Mouse (Mus musculus) cerebellum, postnatal 36 days (tissue): ENCODE data around the gene Kcnc1.
A peak's percentile ranks its signal among the peaks of the same experiment; 100 is the strongest.

ENCODE experiments used
- DNase-seq, 2 experiments: peaks; one replicate each; pipeline ENCODE4 v3.0.0; 2021 to 2022; ENCODE audit warnings: mixed read lengths in 2 of 2

Kcnc1 gene

DNA sequence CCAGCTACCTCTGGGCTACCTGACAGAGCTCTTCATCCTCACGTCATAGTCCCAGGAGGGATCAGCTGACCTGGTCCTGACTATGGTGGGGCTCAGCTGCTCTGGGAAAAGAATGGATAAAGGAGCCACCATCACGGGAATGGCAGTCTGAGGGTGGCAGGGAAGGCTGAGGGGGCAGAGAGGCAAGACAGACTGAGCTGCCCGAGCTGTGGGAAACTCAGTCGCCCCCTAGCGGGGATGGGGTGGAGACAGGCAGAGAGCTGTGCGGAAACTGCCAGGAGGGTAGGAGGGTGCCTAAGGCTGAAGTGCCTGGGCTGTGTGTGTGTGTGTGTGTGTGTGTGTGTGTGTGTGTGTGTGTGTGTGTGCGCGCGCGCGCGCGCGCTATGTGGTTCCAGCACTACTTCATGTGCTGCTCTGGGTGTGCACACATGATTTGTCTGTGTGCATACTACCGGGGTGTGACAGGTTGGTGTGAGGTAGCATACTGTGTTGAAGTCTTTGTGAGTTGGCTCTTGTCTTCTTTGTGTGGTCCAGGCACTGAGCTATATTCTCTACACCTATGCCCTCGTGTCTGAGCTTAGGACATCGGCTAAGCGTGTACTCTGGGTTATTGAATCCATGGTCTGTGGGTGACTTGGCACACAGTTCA, 26.6 kb downstream of the Kcnc1 start:
- DNase-seq, result peak; percentile 83 to 87

DNA sequence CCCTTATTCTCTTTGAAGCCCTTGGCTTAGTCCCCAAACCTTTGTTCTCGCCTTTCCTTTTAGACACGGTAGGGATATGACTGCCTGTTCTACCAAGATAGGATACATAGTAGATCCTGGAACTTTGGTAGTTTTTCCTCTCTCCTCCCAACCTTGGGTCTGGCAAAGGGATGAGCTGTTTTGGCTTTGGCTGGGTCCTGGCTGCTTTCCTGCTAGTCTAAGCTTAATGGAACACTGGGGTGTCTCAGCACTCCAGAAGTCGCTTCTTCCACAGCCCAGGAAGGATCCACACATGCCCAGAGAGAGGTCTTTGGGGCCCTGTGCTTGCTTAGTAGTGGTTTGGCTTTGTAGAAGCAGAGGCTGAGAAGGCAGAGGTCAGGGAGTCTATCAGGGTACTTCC, 27.7 kb downstream of the Kcnc1 start:
- peak; percentile 63 to 67 for DNase-seq

DNA sequence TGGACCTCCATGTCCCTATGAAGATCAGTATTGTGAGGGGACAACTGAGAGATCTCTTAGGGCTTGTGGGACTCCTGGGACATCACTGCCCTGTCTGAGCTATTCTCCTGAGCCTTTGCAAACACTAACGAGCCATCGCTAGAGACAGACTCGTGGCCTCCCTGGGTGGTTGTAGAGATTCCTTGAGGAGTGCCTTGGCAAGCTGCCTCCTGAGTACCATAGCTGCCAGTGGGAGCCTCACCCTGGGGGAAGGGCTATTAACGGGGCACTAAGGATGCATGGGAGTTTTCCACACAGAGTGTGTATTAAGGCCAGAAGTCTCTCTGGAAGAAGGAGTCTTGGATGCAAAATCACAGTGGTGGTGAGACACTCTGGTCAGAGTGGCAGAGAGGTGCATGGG, 28.7 kb downstream of the Kcnc1 start:
- DNase-seq, result peak; percentile 45 to 47

DNA sequence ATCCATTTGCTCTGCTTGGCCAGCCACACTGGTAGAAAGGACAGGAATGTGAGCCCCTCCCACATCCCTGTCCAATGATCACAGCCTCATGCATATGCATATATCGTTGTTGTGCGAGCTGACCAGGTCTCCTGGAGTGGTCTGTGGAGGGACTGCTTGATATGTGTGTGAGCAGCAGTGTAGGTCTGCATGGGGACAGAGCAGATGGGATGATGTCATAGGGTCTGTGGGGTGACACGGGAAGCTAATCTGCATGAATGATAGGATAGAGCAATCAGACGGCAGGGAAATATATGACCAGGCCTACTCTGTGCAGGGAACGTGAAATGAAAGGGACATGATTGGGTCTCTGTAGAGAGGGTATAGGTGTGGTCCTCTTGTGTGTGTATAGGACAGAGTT, 37.6 kb downstream of the Kcnc1 start:
- peak in 1 of 2 experiments; percentile 39 for DNase-seq

DNA sequence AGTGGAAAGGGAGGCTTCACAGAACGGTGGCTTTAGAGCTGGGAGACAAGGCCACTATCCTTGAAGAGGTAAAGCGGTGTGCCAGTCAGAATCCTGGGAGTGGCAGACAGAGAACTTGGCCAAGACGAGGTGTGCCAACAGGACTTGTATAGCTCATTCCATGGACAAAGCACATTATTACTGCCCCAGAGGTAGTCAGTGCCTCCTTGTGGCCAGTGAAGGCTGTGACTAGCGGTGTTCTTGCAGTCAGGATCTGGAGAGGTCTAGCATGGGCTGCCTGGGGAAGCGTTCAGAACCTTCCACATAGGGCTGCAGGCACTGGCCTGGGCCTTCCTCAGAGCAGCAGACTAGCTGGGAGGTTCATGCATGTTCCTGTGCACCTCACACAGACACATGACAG, 39.5 kb downstream of the Kcnc1 start:
- DNase-seq, result no peak

DNA sequence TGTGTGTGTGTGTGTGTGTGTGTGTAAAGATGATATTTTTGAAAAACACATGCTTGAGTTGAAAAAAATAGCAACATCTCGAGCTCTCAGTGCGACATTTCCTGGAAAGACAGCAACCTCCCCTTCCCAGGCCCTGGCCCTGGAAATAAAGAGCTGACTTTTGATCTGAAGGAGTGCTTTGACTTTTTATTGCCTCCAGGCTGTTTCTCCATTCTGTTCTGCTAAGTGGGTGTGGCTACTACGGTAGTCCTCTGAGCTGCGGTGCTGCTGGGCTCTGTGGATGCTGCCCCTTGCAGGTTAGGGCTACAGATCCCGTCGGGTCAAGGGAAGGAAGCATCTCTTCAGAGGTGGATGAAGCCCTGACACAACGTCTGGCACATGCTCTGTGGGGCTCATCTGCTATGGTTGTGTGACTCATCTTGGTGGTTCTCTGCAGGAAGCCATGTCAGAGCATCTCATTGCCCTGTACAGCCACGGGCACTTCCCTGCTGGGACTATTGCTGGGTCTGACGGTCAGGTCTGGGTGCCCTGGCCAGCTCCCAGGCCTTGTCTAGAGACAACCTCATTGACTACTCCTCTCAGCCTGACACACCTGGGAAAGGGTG, 42.3 kb downstream of the Kcnc1 start:
- DNase-seq, result peak in 1 of 2 experiments; percentile 45

DNA sequence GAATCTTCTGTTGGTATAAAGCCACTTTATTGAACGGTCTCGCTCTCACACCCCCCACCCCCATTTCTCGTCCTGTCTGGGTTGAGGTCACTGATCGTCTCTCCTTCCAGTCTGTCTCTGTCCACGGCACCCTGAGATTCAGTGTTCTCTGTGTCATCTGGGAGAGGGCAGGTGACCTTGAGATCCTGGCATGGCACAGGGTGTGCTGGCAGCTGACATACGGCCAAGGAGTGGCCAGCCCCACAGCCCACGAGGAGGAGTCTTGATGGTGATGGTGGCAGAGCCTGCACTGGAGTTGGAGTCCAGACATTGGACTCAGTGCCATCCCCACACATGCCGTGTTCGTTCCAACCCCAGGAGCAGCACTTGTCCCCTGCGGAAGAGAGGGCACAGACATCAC, 46.9 kb downstream of the Kcnc1 start:
- DNase-seq, result no peak

DNA sequence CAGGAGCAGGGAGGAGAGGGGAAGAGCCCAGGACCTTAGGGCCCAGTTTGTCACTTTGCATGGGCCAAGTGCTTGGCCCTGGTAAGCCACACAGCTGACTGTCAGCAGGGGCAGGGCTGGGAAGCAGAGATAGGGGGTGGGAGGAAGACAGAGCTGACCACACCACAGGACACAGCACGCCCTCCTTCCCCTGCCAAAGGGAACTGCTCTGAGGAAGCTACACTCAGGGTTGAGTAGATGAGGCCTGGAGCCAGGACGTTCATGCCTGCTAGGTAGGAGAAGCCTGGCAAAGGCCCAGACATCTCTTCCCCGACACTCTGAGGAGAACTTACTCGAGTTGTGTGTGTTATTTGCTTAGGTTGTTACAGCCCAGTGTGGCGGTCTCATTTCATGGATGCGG, 49.6 kb downstream of the Kcnc1 start:
- peak; percentile 67 to 72 for DNase-seq

DNA sequence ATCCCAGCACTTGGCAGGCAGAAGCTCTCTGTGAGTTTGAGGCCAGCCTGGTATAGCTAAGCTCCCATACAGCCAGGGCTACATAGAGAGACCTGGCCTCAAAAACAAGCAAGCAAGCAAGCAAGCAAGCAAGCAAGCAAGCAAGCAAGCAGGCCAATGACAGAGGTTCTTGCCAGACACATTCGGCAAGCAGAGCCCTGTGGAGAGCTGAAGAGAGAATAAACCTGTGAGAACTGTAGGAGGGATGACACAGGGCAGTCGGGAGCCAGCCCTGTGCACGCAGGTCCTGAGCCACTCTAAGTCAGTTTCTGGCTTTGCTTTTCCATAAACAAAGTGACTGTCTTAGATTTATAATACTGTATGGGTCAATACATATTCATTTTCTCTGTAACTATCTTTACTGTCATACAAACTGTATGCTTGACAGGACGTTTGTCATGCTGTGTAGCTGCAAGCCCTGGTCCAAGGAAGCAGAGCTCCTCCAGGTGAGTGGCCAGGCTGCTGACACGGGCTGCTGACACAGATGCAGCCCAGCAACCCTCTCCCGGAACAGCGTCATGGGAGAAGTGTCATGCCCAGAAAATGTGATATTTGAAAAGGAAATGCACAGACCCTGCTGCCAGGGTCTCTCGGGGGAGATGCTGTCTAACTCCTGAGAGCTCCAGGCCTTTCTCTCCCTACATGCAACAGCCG, 51.3 kb downstream of the Kcnc1 start:
- DNase-seq, result peak; percentile 56 to 66

DNA sequence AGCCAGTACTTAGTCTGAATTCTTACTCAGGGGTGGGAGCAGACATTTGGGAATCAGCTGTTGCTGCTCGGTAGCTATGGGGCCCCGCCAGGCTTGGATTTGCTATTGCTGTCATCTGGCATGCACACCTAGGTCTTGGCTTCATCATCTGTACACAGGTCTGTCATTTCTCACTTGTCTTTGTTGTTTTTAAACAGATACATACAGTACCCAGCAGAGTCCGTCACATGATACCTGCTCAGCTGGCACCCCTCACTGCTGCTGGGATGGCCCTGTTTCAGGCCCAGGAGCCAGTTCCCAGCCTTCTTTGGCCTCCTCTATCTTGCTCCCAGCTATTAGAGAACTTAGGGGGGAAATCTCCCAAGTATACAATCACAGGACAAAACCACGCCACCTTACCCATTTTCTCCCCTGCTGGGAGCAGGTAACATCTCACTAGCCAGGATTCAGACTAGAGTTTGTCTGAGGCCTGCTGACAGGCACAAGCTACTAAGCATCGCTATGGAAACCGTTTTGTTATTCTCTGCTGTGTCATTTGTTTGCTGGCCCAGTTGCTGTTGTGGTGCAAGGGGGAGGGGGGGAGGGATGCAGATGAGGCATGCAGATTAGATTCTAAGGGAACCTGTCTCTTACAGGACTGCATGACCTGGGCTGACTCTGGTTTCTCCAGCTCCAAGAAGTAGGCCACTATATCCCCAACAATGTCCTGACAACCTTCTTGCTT, 52.8 kb downstream of the Kcnc1 start:
- DNase-seq, result no peak

DNA sequence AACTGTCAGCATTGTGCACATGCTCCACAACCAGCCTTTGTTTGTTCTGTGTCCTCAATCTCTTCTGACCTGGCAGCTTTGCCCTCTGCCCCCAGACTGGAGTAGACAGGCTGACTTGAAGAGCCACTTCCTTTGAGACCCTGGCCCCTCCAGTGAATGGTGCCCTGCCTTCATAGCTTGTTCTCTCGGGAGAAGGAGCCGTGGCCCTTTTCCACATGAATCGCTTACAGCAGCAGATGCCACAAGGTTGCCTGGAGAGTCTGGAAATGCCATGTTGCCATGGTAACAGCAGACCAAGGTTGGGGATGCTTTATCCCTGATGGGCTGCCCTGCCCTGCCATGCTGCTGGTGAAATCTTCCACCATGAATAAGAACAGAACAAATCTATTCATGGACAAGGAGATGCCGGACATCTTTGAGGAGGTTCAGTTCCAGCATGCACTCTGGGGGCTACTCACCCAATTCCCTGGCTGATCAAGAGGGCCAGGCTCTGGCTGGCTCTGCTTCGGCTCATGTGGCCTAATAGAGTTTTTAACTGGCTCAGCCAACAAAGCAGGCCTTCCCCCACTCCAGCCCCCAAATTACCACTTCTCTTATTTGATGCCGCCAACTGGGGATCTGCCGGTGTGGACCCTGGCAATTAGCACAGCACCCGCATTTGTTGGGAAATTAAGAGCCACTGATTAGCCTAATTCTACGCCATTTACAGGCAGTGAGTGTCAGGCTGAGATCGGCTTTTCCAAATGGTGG, 57.8 kb downstream of the Kcnc1 start:
- DNase-seq, result peak; percentile 68 to 76

DNA sequence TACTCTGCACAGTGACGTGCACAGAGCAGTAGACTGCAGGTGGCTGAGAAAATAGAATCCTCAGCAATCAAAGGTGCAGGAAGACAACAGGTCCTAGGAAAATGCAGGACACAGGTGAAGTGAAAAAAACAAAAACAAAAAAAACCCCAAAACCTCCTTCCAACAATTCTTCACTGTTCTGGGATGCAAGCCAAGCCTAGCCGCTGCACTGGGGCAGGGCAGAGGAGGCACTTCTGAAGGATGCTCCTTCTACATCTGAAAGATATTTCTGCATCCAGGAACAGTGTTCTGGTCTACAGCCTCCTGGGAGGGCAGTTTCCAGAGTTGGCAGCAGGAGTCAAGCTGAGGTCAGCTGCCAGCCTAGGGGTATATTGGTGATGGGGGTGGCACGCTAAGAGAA, 61.6 kb downstream of the Kcnc1 start:
- DNase-seq, result no peak

DNA sequence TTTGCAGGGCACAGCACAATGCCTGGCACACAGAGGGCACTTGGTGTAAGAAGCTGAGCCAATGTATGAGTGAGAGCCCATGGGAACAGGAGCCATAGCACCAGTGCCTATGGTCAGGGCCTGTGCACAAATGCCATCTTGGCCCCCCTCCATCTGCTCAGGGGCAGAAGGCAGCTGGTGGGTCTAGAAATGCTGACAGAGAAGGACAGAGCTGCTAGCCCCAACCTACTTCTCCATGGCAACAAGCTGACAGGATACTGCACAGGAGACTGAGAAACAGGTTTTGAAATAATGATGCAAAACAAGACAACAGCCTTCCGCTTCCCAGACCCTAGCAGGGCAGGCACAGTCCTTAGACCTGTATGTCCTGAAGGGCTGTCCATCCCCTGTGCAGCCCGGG, 62.9 kb downstream of the Kcnc1 start:
- DNase-seq, result peak; percentile 66 to 79

DNA sequence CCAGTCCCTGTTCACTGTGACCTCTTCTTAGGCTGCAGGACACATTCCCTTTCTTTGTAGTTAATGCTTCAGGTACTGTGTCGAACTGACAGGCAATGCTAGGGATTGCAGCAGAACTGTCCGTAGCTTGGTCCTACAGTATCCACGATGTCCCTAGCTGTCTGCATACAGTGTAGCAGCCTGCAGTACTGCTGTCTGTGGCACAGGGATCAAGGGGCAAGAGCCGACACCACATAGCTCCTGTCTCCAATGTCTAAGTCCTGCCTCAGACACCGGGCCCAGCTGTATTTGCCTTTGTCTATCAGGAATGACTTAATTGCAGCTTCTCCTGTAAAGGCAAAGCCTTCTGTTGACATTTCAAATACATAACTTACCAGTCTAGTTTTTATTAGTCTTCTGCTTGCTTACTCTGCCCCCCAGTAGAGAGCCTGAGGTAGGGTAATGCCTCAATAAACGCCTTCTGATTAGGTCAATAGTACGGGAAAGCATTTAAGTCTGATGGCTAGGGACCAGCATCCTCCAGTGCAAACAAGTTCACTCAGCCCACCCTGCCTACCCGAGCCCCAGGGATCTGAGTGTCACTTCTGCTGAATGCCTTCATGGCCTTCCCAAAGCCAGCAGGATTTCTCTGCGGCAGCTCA, 63.4 kb downstream of the Kcnc1 start:
- no peak for DNase-seq

DNA sequence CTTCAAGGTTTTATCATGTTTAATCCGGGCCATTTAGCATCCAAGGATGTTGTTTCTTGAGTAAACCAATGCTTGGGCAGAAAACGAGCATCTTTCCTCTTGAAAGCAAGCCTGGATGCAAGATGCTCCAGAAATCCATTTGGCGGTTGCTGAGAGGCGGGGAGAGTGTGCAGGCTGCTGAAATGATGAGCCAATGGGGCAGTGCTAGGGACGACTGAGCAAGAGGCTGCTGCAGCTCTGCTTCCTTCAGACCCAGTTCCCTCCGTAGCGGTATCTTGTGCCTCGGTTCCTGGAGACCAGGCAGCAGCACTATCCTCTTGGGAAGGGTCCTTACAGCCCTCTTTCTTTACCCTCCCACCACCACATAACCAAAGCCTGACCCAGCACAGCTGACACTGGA, 66.0 kb downstream of the Kcnc1 start:
- no peak for DNase-seq

DNA sequence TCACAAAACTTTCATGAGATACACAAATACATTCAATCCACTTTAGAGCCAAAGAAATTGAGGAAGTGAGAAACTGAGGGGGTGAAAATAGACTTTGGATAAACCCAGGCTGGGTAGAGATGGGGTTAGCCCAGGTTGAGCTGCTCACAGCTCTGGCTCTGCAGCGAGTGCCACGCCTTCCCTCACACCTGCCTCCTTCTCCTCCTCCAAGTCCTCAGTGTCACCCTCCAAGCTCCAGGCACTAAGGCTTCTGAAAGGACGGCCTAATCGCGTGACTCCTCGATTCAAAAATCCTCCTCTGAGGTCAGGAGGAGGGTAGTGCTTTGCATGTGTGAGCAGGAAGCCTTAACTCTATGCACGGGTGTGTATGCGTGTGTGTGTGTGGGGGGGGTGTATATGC, 66.8 kb downstream of the Kcnc1 start:
- no peak for DNase-seq

DNA sequence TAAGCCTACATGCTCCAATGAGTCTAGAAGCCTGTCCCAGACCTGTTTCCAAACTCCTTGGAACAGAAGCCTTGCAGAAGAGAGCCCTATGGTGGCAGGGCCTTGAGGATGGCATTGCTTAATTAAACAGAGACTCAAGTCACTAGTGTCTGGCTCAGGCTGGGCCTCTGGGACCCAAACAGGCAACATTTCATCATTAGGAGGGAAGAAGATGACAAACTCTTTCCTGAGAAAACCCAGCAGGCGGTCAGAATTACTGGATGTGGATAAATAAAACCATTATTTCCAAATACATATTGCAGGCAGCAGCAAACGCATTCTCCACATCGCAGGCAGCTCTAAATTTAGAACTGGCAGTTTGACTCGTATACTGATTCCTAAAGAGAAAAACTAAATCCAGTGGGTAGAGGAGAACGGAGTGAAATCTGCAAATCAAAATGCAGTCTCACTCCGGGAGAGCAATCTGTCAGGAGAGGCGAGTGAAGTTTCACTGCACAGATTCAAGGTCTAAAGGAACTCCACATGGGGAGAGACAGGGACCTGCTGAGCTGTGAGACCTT, 70.2 kb downstream of the Kcnc1 start:
- DNase-seq, result no peak

DNA sequence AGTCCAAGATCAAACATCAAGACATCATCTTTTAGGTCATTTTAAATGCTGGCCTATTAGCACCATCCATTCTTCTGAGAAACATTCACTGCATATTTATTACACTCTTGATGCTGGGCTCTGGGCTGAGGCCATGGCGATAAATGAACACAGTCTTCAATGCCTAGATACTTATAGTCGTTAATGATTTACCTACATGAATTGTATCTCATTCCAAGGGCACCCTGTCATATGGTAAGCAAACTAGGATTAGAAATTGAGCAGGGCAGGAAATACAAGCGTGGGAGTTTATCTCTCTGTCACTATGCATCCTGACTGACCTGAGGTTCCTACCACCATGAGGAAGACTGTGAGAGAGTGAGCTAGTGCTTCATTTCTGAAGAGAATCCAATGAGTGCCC, 73.2 kb downstream of the Kcnc1 start:
- DNase-seq, result no peak

DNA sequence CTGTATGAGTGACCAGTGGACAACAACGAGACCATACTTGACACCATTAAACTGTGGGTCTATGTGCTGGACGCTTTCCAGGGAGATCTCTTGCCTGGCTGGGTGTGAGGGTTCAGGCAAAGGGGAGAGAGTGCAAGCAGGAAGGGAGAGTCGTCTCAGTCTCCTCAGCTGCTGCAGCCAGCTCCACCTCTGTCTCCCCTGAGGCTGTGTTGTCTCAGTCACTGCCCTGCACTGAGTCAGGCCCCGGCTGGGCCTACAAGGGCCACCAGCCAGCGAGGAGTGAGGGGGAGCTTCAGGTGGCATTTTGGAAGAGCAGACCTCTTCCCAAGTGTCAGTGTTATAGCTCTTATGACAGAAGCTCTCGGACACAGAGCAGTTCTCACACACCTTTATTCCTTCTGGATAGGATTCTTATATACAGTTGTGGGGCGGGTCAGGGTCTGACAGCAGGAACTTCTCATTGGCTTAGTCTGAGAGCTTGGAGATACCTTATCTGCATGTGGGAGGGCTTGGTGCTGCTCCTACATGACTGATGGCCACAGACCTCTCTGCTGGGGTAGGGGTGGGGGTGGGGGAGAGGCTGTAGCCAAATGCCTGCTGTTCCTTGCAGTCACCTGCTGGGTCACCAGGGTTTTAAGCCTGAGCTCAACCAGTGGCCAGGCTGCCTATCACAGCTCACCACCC, 74.9 kb downstream of the Kcnc1 start:
- DNase-seq, result no peak

DNA sequence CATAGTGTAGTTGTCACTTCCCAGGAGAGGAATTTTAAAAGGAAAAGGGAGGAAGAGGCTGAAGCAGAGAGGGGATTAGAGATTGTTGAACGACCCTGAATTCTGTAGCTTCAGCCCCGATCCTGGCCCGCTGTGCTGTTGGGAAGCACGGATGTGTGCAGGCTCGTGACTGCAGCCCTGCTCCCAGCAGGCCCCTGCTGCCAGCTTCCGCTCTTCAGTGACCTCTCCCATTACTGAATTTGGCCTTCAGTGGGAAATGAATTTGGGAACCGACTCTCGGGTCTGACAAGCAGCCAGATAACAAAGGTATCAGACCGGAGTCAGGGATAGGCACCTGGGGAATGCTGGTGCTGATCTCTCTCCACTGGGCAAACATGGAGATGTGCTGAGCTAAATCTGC, 76.8 kb downstream of the Kcnc1 start:
- DNase-seq, result peak in 1 of 2 experiments; percentile 39

DNA sequence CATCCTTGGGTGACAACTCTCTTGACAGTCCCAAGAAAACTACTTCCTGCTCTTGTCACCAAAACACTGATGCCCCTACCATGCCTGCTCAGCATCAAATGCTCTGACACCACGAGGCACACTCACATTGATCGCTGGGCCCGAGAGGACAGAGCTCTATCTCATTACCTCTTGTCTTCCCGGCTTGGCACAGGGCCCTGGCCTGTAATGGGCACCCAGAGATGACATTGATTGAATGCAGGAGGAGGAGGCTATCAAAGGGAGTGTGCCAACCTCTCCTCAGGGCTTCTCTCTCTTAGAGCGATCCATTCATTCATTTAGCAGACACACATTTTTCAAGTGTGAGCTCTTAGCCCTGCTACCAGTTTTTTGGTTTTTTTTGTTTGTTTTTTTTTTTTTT, 79.2 kb downstream of the Kcnc1 start:
- no peak for DNase-seq
